Mouse (Mus musculus): ENCODE measurements around the gene Pcsk4. TPM values are rescaled to one million over a fixed set of nuclear protein-coding genes. Genes with fewer than 3 reads are reported as not detected.

Pcsk4 gene
- total RNA-seq (2021) = 1 to 10 TPM; 1.7 to 1.8 TPM

- intact Hi-C loops (cut with DNase I) = no loop called here
- peak; percentile 93 to 94 for DNase-seq
These were observed at the start of gene Pcsk4, which contains the start of gene Reep6 for GRCm38 (mm10) chr10:80329273-80330081. Pcsk4 (minus strand) TSS chr10:80329498. Reep6 (plus strand) TSS chr10:80329953.

- DNase-seq = no peak
- intact Hi-C loops (cut with DNase I) = loop anchor here (2.0 to 5.0 kb wide), 2 partner anchors 67 to 130 kb away; no protein-coding TSS in a partner anchor
These were observed 48.4 kb upstream of the Pcsk4 start for GRCm38 (mm10) chr10:80377716-80378115.

GRCm38 (mm10) chr10:80376160-80376559, 46.9 kb upstream of the Pcsk4 start:
- intact Hi-C loops (cut with DNase I) = loop anchor here (2.0 to 5.0 kb wide), 2 partner anchors 69 to 131 kb away; no protein-coding TSS in a partner anchor
- DNase-seq = peak; percentile 93 to 97

- intact Hi-C loops (cut with DNase I) = loop anchor here (1.0 to 5.0 kb wide), 4 partner anchors 24 to 197 kb away; partner anchors contain the start of genes Apc2 and Efna2
- peak; percentile 82 to 90 for DNase-seq
These were observed 44.8 kb upstream of the Pcsk4 start for GRCm38 (mm10) chr10:80374063-80374462.

- intact Hi-C loops (cut with DNase I) = loop anchor here (5.0 kb wide), 1 partner anchor 195 kb away; the partner anchor contains the start of gene Efna2
- DNase-seq = no peak
These were observed 43.4 kb upstream of the Pcsk4 start for GRCm38 (mm10) chr10:80372706-80373105.

GRCm38 (mm10) chr10:80371983-80372382, 42.7 kb upstream of the Pcsk4 start:
- DNase-seq = no peak
- intact Hi-C loops (cut with DNase I) = loop anchor here (5.0 kb wide), 1 partner anchor 195 kb away; the partner anchor contains the start of gene Efna2

- peak in 1 of 2 experiments; percentile 49 for DNase-seq
- intact Hi-C loops (cut with DNase I) = loop anchor here (5.0 kb wide), 1 partner anchor 194 kb away; the partner anchor contains the start of gene Efna2
These were observed 42.2 kb upstream of the Pcsk4 start for GRCm38 (mm10) chr10:80371411-80371966.

GRCm38 (mm10) chr10:80369995-80370747, 40.9 kb upstream of the Pcsk4 start:
- intact Hi-C loops (cut with DNase I) = loop anchor here (5.0 kb wide), 1 partner anchor 193 kb away; the partner anchor contains the start of gene Efna2
- no peak for DNase-seq

- intact Hi-C loops (cut with DNase I) = no loop called here
- no peak for DNase-seq
These were observed 39.1 kb upstream of the Pcsk4 start for GRCm38 (mm10) chr10:80368392-80368791.

- DNase-seq = no peak
- intact Hi-C loops (cut with DNase I) = no loop called here
These were observed 38.7 kb upstream of the Pcsk4 start for GRCm38 (mm10) chr10:80367954-80368353.

- no peak for DNase-seq
- intact Hi-C loops (cut with DNase I) = no loop called here
These were observed 36.4 kb upstream of the Pcsk4 start for GRCm38 (mm10) chr10:80365736-80366135.

GRCm38 (mm10) chr10:80363734-80364133, 34.4 kb upstream of the Pcsk4 start:
- DNase-seq = no peak
- intact Hi-C loops (cut with DNase I) = no loop called here

- peak in 1 of 2 experiments; percentile 22 for DNase-seq
- intact Hi-C loops (cut with DNase I) = no loop called here
These were observed 28.8 kb upstream of the Pcsk4 start for GRCm38 (mm10) chr10:80357994-80358639.

- no peak for DNase-seq
- intact Hi-C loops (cut with DNase I) = no loop called here
These were observed 28.0 kb upstream of the Pcsk4 start for GRCm38 (mm10) chr10:80357336-80357735.

GRCm38 (mm10) chr10:80356737-80357136, 27.4 kb upstream of the Pcsk4 start:
- intact Hi-C loops (cut with DNase I) = no loop called here
- no peak for DNase-seq

- intact Hi-C loops (cut with DNase I) = no loop called here
These were observed 26.8 kb upstream of the Pcsk4 start, which contains the start of gene Plk5 for GRCm38 (mm10) chr10:80356001-80356682. Plk5 (plus strand) TSS chr10:80356459.

GRCm38 (mm10) chr10:80355431-80355830, 26.1 kb upstream of the Pcsk4 start:
- intact Hi-C loops (cut with DNase I) = no loop called here
- DNase-seq = no peak

More at GRCm38 (mm10) chr10:80356001-80356682, 26.8 kb upstream of the Pcsk4 start, which contains the start of gene Plk5:
- DNase-seq = no peak

- DNase-seq = no peak
- intact Hi-C loops (cut with DNase I) = no loop called here
These were observed 23.4 kb upstream of the Pcsk4 start for GRCm38 (mm10) chr10:80352727-80353126.

GRCm38 (mm10) chr10:80351896-80352295, 22.6 kb upstream of the Pcsk4 start:
- intact Hi-C loops (cut with DNase I) = no loop called here
- DNase-seq = no peak

Data from heart, postnatal 10 days (tissue).